Mouse (Mus musculus) liver, embryonic 14.5 days (tissue): ENCODE data around the gene Setd7.

Experiments used
- CTCF ChIP-seq: IDR thresholded peaks from 2 replicates; pipeline ENCODE4 v1.5.1; 2016; ENCODE audit warnings: antibody characterized with exemption, low read depth, control low read depth
- EP300 ChIP-seq: IDR thresholded peaks from 2 replicates; pipeline ENCODE4 v1.6.1; 2016; ENCODE audit warnings: antibody characterized with exemption, low read depth

- TF ChIP-seq CTCF (no peak), EP300 (no peak)
These were observed 62.7 kb downstream of the Setd7 start for GRCm38 (mm10) chr3:51497978-51498377.
